Mouse (Mus musculus) liver, adult 2 months (tissue): ENCODE data around the gene Cacna1s. TPM values are rescaled to one million over a fixed set of nuclear protein-coding genes. Genes with fewer than 3 reads are reported as not detected.

ENCODE experiments used
- DNase-seq: peaks from one replicate; pipeline ENCODE4 v3.0.0-alpha.2; 2011; ENCODE audit warnings: low read depth, low spot score; ENCODE audit errors: extremely low read depth
- H3K27ac ChIP-seq: fragments of 200-500 bp; replicated peaks from 2 replicates; pipeline ENCODE4 v1.5.1; 2012; ENCODE audit warnings: low read depth, mild to moderate bottlenecking, control low read depth, inconsistent platforms, low read length; ENCODE audit not compliant: insufficient read depth
- H3K27me3 ChIP-seq: fragments of 200-500 bp; 2 replicates; pipeline ENCODE4 v1.6.1; 2012; ENCODE audit warnings: mild to moderate bottlenecking, moderate library complexity, low read length, inconsistent platforms; ENCODE audit not compliant: control insufficient read depth, insufficient read depth
- H3K36me3 ChIP-seq: fragments of 200-500 bp; 2 replicates; pipeline ENCODE4 v1.6.1; 2012; ENCODE audit warnings: low read length, inconsistent platforms; ENCODE audit not compliant: control insufficient read depth, insufficient read depth
- H3K4me1 ChIP-seq: fragments of 200-500 bp; 2 replicates; pipeline ENCODE4 v1.6.1; 2011; ENCODE audit warnings: low read length; ENCODE audit not compliant: control insufficient read depth, insufficient read depth
- H3K4me3 ChIP-seq: fragments of 200-500 bp; 2 replicates; pipeline ENCODE4 v1.5.1; 2011; ENCODE audit warnings: low read depth, mild to moderate bottlenecking, control low read depth, low read length, moderate library complexity; ENCODE audit not compliant: insufficient read depth
- H3K79me2 ChIP-seq: fragments of 200-500 bp; 2 replicates; pipeline ENCODE4 v1.6.1; 2012; ENCODE audit warnings: inconsistent platforms, mild to moderate bottlenecking, low read length, moderate library complexity; ENCODE audit not compliant: control insufficient read depth, insufficient read depth
- H3K9ac ChIP-seq: fragments of 200-500 bp; 2 replicates; pipeline ENCODE4 v1.6.1; 2012; ENCODE audit warnings: low read depth, mild to moderate bottlenecking, control low read depth, inconsistent platforms, low read length
- CTCF ChIP-seq: fragments of 200-500 bp; IDR thresholded peaks from 2 replicates; pipeline ENCODE4 v1.5.1; 2011; ENCODE audit warnings: low read depth, low read length, control low read depth
- POLR2A ChIP-seq: fragments of 200-500 bp; IDR thresholded peaks from 2 replicates; pipeline ENCODE4 v1.6.1; 2011; ENCODE audit warnings: low read length, control low read depth; ENCODE audit not compliant: insufficient read depth; ENCODE audit errors: extremely low read depth
- WGBS: fragments of 180-500 bp; shearing (Covaris S2); methylation state at CpG from one replicate; pipeline ENCODE4 v1.1.7; 2018; 5-methylcytosine and 5-hydroxymethylcytosine counted together
- polyA plus RNA-seq: library from polyadenylated mRNA; depleted of rRNA; stranded (reverse); fragments of >200 nt; gene quantifications from 2 replicates; pipeline ENCODE4 v1.2.3, GENCODE M21; 2012; rRNA removed
- total RNA-seq: library from RNA; depleted of rRNA; stranded (reverse); fragments of >200 nt; gene quantifications from 2 replicates; pipeline ENCODE4 v1.2.3, GENCODE M21; 2014; rRNA removed

The Cacna1s gene
- total and polyA plus RNA-seq, 2 experiments = 0.65 TPM; not detected in 1

GRCm38 (mm10) chr1:136160297-136160696 is 107.7 kb downstream of the Cacna1s start:
- 91% methylated on average over 12 of the region's 12 CpGs for WGBS
- Histone ChIP-seq H3K4me3 (no peak overlapping the region), H3K9ac (no peak overlapping the region), H3K27me3 (no peaks in the 10 kb centered on the region), H3K27ac (no peak overlapping the region), H3K79me2 (no peaks in the 10 kb centered on the region), H3K4me1 (no peaks in the 10 kb centered on the region), H3K36me3 (no peaks in the 10 kb centered on the region)
- TF ChIP-seq POLR2A (no peak), CTCF (no peak)
- DNase-seq = no peak

GRCm38 (mm10) chr1:136160930-136161329 is 108.4 kb downstream of the Cacna1s start:
- Histone ChIP-seq H3K27me3 (no peaks in the 10 kb centered on the region), H3K79me2 (no peaks in the 10 kb centered on the region), H3K4me1 (no peaks in the 10 kb centered on the region), H3K27ac (no peak overlapping the region), H3K9ac (no peak overlapping the region), H3K36me3 (no peaks in the 10 kb centered on the region), H3K4me3 (no peak overlapping the region)
- TF ChIP-seq CTCF (no peak), POLR2A (no peak)
- DNase-seq = no peak
- WGBS = 86% methylated on average over 6 of the region's 6 CpGs

GRCm38 (mm10) chr1:136161333-136161921 is 108.9 kb downstream of the Cacna1s start:
- WGBS = 88% methylated on average over 7 of the region's 7 CpGs
- Histone ChIP-seq H3K36me3 (no peaks in the 10 kb centered on the region), H3K27me3 (no peaks in the 10 kb centered on the region), H3K27ac (no peak overlapping the region), H3K79me2 (no peaks in the 10 kb centered on the region), H3K4me3 (no peak overlapping the region), H3K4me1 (no peaks in the 10 kb centered on the region), H3K9ac (no peak overlapping the region)
- no peak for TF ChIP-seq POLR2A
- no peak for TF ChIP-seq CTCF
- DNase-seq = no peak

- Histone ChIP-seq H3K27me3 (no peaks in the 10 kb centered on the region), H3K36me3 (no peaks in the 10 kb centered on the region), H3K4me1 (no peaks in the 10 kb centered on the region), H3K4me3 (no peak overlapping the region), H3K9ac (no peak overlapping the region), H3K79me2 (no peaks in the 10 kb centered on the region), H3K27ac (no peak overlapping the region)
- TF ChIP-seq CTCF (no peak), POLR2A (no peak)
- DNase-seq = no peak
- 71% methylated on average over 2 of the region's 2 CpGs for WGBS
Observed at GRCm38 (mm10) chr1:136165436-136165835, 112.9 kb downstream of the Cacna1s start.

GRCm38 (mm10) chr1:136167657-136168056 is 115.1 kb downstream of the Cacna1s start:
- TF ChIP-seq POLR2A (no peak), CTCF (peak; percentile 68)
- no peak overlapping the region for H3K9ac ChIP-seq
- no peak overlapping the region for H3K27ac ChIP-seq
- H3K4me1 ChIP-seq = no peaks in the 10 kb centered on the region
- WGBS = 68% methylated on average over 8 of the region's 8 CpGs
- H3K27me3 ChIP-seq = no peaks in the 10 kb centered on the region
- no peaks in the 10 kb centered on the region for H3K36me3 ChIP-seq
- H3K79me2 ChIP-seq = no peaks in the 10 kb centered on the region
- peak; percentile 24 for DNase-seq
- H3K4me3 ChIP-seq = no peak overlapping the region

Other genes with a start within 250 kb of the Cacna1s start
- gene Lad1, start 234.2 kb upstream of the Cacna1s start, total RNA-seq = 0.54 and 0.55 TPM in 2 replicates
- 3.4 and 6.4 TPM in 2 replicates for gene Lad1, start 234.2 kb upstream of the Cacna1s start, polyA plus RNA-seq
- gene Tnnt2, start 216.4 kb upstream of the Cacna1s start, total RNA-seq = 0.46 and 0.54 TPM in 2 replicates
- gene Tnnt2, start 216.4 kb upstream of the Cacna1s start, polyA plus RNA-seq = 0.06 and 0.09 TPM in 2 replicates
- gene Pkp1, start 133.5 kb upstream of the Cacna1s start, total RNA-seq = 0.09 TPM in 1 of 2 replicates, not detected in the other
- 0.13 TPM in 1 of 2 replicates, not detected in the other for gene Pkp1, start 133.5 kb upstream of the Cacna1s start, polyA plus RNA-seq
- not detected in 2 replicates for gene Igfn1, start 46.4 kb upstream of the Cacna1s start, total RNA-seq
- not detected in 2 replicates for gene Igfn1, start 46.4 kb upstream of the Cacna1s start, polyA plus RNA-seq
- gene Tmem9, start 44.6 kb upstream of the Cacna1s start, total RNA-seq = 18.2 and 20.1 TPM in 2 replicates
- 32.3 and 39.1 TPM in 2 replicates for gene Tmem9, start 44.6 kb upstream of the Cacna1s start, polyA plus RNA-seq
- gene Ascl5, start 1.9 kb upstream of the Cacna1s start, total RNA-seq = not detected in 2 replicates
- gene Ascl5, start 1.9 kb upstream of the Cacna1s start, polyA plus RNA-seq = not detected in 2 replicates
- 0.74 and 0.94 TPM in 2 replicates for gene Kif21b, start 78.6 kb downstream of the Cacna1s start, total RNA-seq
- gene Kif21b, start 78.6 kb downstream of the Cacna1s start, polyA plus RNA-seq = 0.82 and 1.5 TPM in 2 replicates
- not detected in 2 replicates for gene Mroh3, start 160.1 kb downstream of the Cacna1s start, total RNA-seq
- gene Mroh3, start 160.1 kb downstream of the Cacna1s start, polyA plus RNA-seq = not detected in 2 replicates
- gene Inava, start 181.5 kb downstream of the Cacna1s start, total RNA-seq = 0.07 TPM in 1 of 2 replicates, not detected in the other
- 0.07 and 0.10 TPM in 2 replicates for gene Inava, start 181.5 kb downstream of the Cacna1s start, polyA plus RNA-seq
- not detected in 2 replicates for gene Gpr25, start 208.1 kb downstream of the Cacna1s start, total RNA-seq
- gene Gpr25, start 208.1 kb downstream of the Cacna1s start, polyA plus RNA-seq = 0.16 and 0.32 TPM in 2 replicates